Mouse (Mus musculus) gastrocnemius, postnatal 4 days (tissue): ENCODE measurements around the gene Rara. TPM values are rescaled to one million over a fixed set of nuclear protein-coding genes. Genes with fewer than 3 reads are reported as not detected.

Experiments used
- DNase-seq, 2 experiments: peaks; one replicate each; pipeline ENCODE4 v3.0.0; 2021 to 2022; ENCODE audit warnings: low spot score in 2 of 2, mixed read lengths in 2 of 2
- total RNA-seq, 2 experiments: library from RNA; stranded (reverse); gene quantifications; 2 replicates each; pipeline ENCODE4 v1.2.3; 2021

The Rara gene
- total RNA-seq, 2 experiments from 2014 or later = 44.6 to 45.9 TPM

GRCm38 (mm10) chr11:98937410-98937913 lies 9.8 kb downstream of the Rara start:
- DNase-seq = peak; percentile 84 to 91

- peak; percentile 62 to 71 for DNase-seq
Observed at GRCm38 (mm10) chr11:98937914-98938694, 10.5 kb downstream of the Rara start.

- no peak for DNase-seq
Observed at GRCm38 (mm10) chr11:98938701-98939083, 11.1 kb downstream of the Rara start.

GRCm38 (mm10) chr11:98939084-98939952 lies 11.7 kb downstream of the Rara start:
- DNase-seq = no peak

GRCm38 (mm10) chr11:98939953-98940641 lies 12.5 kb downstream of the Rara start:
- DNase-seq = no peak

GRCm38 (mm10) chr11:98940776-98941175 lies 13.2 kb downstream of the Rara start:
- peak in 1 of 2 experiments; percentile 15 for DNase-seq

- DNase-seq = peak in 1 of 2 experiments; percentile 78
Observed at GRCm38 (mm10) chr11:98941341-98941825, 13.8 kb downstream of the Rara start.

GRCm38 (mm10) chr11:98941826-98942550 lies 14.4 kb downstream of the Rara start:
- peak in 1 of 2 experiments; percentile 81 for DNase-seq

- peak in 1 of 2 experiments; percentile 32 for DNase-seq
Observed at GRCm38 (mm10) chr11:98942555-98942922, 14.9 kb downstream of the Rara start.

- DNase-seq = peak; percentile 27 to 60
Observed at GRCm38 (mm10) chr11:98942923-98943641, 15.5 kb downstream of the Rara start.

- peak; percentile 17 to 54 for DNase-seq
Observed at GRCm38 (mm10) chr11:98943741-98944461, 16.3 kb downstream of the Rara start.

GRCm38 (mm10) chr11:98944897-98945604 lies 17.4 kb downstream of the Rara start:
- no peak for DNase-seq

- no peak for DNase-seq
Observed at GRCm38 (mm10) chr11:98945605-98945977, 18.0 kb downstream of the Rara start.

GRCm38 (mm10) chr11:98947969-98948569 lies 20.5 kb downstream of the Rara start:
- no peak for DNase-seq

- no peak for DNase-seq
Observed at GRCm38 (mm10) chr11:98949242-98949957, 21.8 kb downstream of the Rara start.

- DNase-seq = no peak
Observed at GRCm38 (mm10) chr11:98949958-98950460, 22.4 kb downstream of the Rara start.

- DNase-seq = no peak
Observed at GRCm38 (mm10) chr11:98950484-98950883, 22.9 kb downstream of the Rara start.
